Mouse (Mus musculus) heart, postnatal 14 days (tissue): Measurements from ENCODE around the gene Lyst. TPM values are rescaled to one million over a fixed set of nuclear protein-coding genes. Genes with fewer than 3 reads are reported as not detected.
"Not testable (repeated sequence)": the region's sequence is repeated elsewhere in the genome, so short reads cannot be mapped to it uniquely, and the experiment has no call there.

Source experiments
- DNase-seq, 2 experiments: peaks; one replicate each; pipeline ENCODE4 v3.0.0; 2021 to 2022
- intact Hi-C: fragments of 180-260 bp; cut with DNase I; formaldehyde crosslinking; loops from one replicate; pipeline ENCODE4 v1.15.1; 2025
- total RNA-seq, 2 experiments: library from RNA; stranded (reverse); gene quantifications; 2 replicates each; pipeline ENCODE4 v1.2.3; 2021

The Lyst gene
- total RNA-seq, 2 experiments from 2014 or later: 9.6 to 13.3 TPM

- DNase-seq: no peak
- intact Hi-C loops: no loop called here
Measured at GRCm38 (mm10) chr13:13621456-13621855, 31.3 kb downstream of the Lyst start.

GRCm38 (mm10) chr13:13622565-13622964 lies 32.4 kb downstream of the Lyst start:
- intact Hi-C loops: no loop called here
- no peak for DNase-seq

GRCm38 (mm10) chr13:13633746-13634145 lies 43.5 kb downstream of the Lyst start:
- DNase-seq: no peak
- intact Hi-C loops: no loop called here

GRCm38 (mm10) chr13:13634706-13635105 lies 44.5 kb downstream of the Lyst start:
- no peak for DNase-seq
- intact Hi-C loops: no loop called here

GRCm38 (mm10) chr13:13635224-13635623 lies 45.0 kb downstream of the Lyst start:
- DNase-seq: no peak
- intact Hi-C loops: no loop called here

- intact Hi-C loops: no loop called here
- DNase-seq: no peak
Measured at GRCm38 (mm10) chr13:13637577-13637976, 47.4 kb downstream of the Lyst start.

- no peak for DNase-seq
- intact Hi-C loops: no loop called here
Measured at GRCm38 (mm10) chr13:13637981-13638380, 47.8 kb downstream of the Lyst start.

GRCm38 (mm10) chr13:13638725-13639124 lies 48.5 kb downstream of the Lyst start:
- intact Hi-C loops: no loop called here

GRCm38 (mm10) chr13:13647296-13647695 lies 57.1 kb downstream of the Lyst start:
- intact Hi-C loops: no loop called here
- DNase-seq: no peak

More at GRCm38 (mm10) chr13:13638725-13639124, 48.5 kb downstream of the Lyst start:
- DNase-seq: no peak

GRCm38 (mm10) chr13:13655453-13655852 lies 65.3 kb downstream of the Lyst start:
- no peak for DNase-seq
- intact Hi-C loops: no loop called here

- intact Hi-C loops, DNase-seq: not testable (repeated sequence)
Measured at GRCm38 (mm10) chr13:13666103-13666502, 75.9 kb downstream of the Lyst start.

- intact Hi-C loops: no loop called here
- no peak for DNase-seq
Measured at GRCm38 (mm10) chr13:13670669-13671068, 80.5 kb downstream of the Lyst start.

GRCm38 (mm10) chr13:13671585-13672328 lies 81.6 kb downstream of the Lyst start:
- intact Hi-C loops: no loop called here
- no peak for DNase-seq

GRCm38 (mm10) chr13:13674669-13675343 lies 84.6 kb downstream of the Lyst start:
- intact Hi-C loops: no loop called here
- DNase-seq: no peak

- intact Hi-C loops: no loop called here
- DNase-seq: no peak
Measured at GRCm38 (mm10) chr13:13677871-13678270, 87.7 kb downstream of the Lyst start.

GRCm38 (mm10) chr13:13681642-13682041 lies 91.4 kb downstream of the Lyst start:
- intact Hi-C loops: no loop called here

GRCm38 (mm10) chr13:13703476-13703875 lies 113.3 kb downstream of the Lyst start:
- intact Hi-C loops: no loop called here
- no peak for DNase-seq

More at GRCm38 (mm10) chr13:13681642-13682041, 91.4 kb downstream of the Lyst start:
- no peak for DNase-seq

GRCm38 (mm10) chr13:13721435-13721834 lies 131.2 kb downstream of the Lyst start:
- DNase-seq, intact Hi-C loops: not testable (repeated sequence)

- no peak for DNase-seq
- intact Hi-C loops: no loop called here
Measured at GRCm38 (mm10) chr13:13723293-13723692, 133.1 kb downstream of the Lyst start.

GRCm38 (mm10) chr13:13723786-13724185 lies 133.6 kb downstream of the Lyst start:
- intact Hi-C loops: no loop called here
- no peak for DNase-seq

- intact Hi-C loops: no loop called here
- DNase-seq: no peak
Measured at GRCm38 (mm10) chr13:13739232-13739631, 149.0 kb downstream of the Lyst start.

- intact Hi-C loops: no loop called here
- no peak for DNase-seq
Measured at GRCm38 (mm10) chr13:13745911-13746310, 155.7 kb downstream of the Lyst start.
